8 mouse cellular contexts compared by ENCODE assay signal in genomic region chr11:69765221-69766125, GRCm38 (mm10). TPM values are rescaled to one million over a fixed set of nuclear protein-coding genes. Genes with fewer than 3 reads are reported as not detected.
DNase-seq lines count a peak whose midpoint lies in the region; ATAC-seq and TF ChIP-seq lines count a peak whose summit lies in the region.

TSS of gene Zbtb4 (plus strand) at chr11:69765912.

- TF ChIP-seq POLR2A in bone marrow macrophage, adult 2 months (IDR thresholded peaks at IDR 0.05; ENCODE audit: borderline replicate concordance, low read depth, low read length) = no peak

- no peak for TF ChIP-seq CTCF in bone marrow macrophage, adult 2 months (IDR thresholded peaks at IDR 0.05; ENCODE audit: low read depth, low read length)
- TF ChIP-seq CTCF in lung, postnatal 0 days (IDR thresholded peaks at IDR 0.05) = no peak

- no peak for TF ChIP-seq EP300 in lung, postnatal 0 days (IDR thresholded peaks at IDR 0.05)

- H3K27me3 ChIP-seq in forebrain, embryonic 14.5 days (replicated peaks; ENCODE audit: control insufficient read depth, insufficient read depth, low read length) = no peaks in the 10 kb centered on the region
- no peaks in the 10 kb centered on the region for H3K27me3 ChIP-seq in lung, postnatal 0 days (replicated peaks; ENCODE audit: insufficient read depth, low read length)

- H3K9me3 ChIP-seq in forebrain, embryonic 14.5 days (replicated peaks; ENCODE audit: control insufficient read depth, low read length) = no peaks in the 10 kb centered on the region
- no peaks in the 10 kb centered on the region for H3K9me3 ChIP-seq in lung, postnatal 0 days (ENCODE audit: low read length)

- H3K4me3 ChIP-seq in bone marrow macrophage, adult 2 months (ENCODE audit: insufficient read depth, low read length) = peak within 1 kb of the TSS; percentile 81
- peak within 1 kb of the TSS; percentile 78 for H3K4me3 ChIP-seq in forebrain, embryonic 14.5 days (ENCODE audit: low read depth, low read length)
- H3K4me3 ChIP-seq in lung, postnatal 0 days (ENCODE audit: low read depth, low read length) = peak within 1 kb of the TSS; percentile 97

- peak within 1 kb of the TSS; percentile 52 for H3K4me2 ChIP-seq in forebrain, embryonic 14.5 days (ENCODE audit: low read length)
- H3K4me2 ChIP-seq in lung, postnatal 0 days (replicated peaks; ENCODE audit: low read depth, low read length) = peak within 1 kb of the TSS; percentile 57

- no peaks in the 10 kb centered on the region for H3K36me3 ChIP-seq in forebrain, embryonic 14.5 days (ENCODE audit: control insufficient read depth, insufficient read depth, low read length)
- no peaks in the 10 kb centered on the region for H3K36me3 ChIP-seq in lung, postnatal 0 days (ENCODE audit: insufficient read depth, low read length)

- peak; percentile 32; the same call in 1 of the 2 replicates for ATAC-seq in frontal cortex, adult (ENCODE audit: low TSS enrichment)
- peak; percentile 71 for ATAC-seq in forebrain, embryonic 14.5 days
- ATAC-seq in lung, postnatal 0 days = peak; percentile 75

- H3K4me1 ChIP-seq in bone marrow macrophage, adult 2 months (ENCODE audit: control insufficient read depth, insufficient read depth, low read length) = peaks cover 24% of the 10 kb centered on the region
- H3K4me1 ChIP-seq in forebrain, embryonic 14.5 days (ENCODE audit: control insufficient read depth, insufficient read depth, low read length) = peaks cover 10% of the 10 kb centered on the region; the same call in 1 of the 2 replicates
- peaks cover 13% of the 10 kb centered on the region; the same call in 1 of the 2 replicates for H3K4me1 ChIP-seq in lung, postnatal 0 days (ENCODE audit: insufficient read depth, low read depth, low read length)

- no peak for DNase-seq in frontal cortex, postnatal 14 days (ENCODE audit: low spot score in 2 of 2)
- peak; percentile 24 for DNase-seq in forebrain, embryonic 14.5 days (ENCODE audit: low spot score)
- peak; percentile 61 for DNase-seq in heart, postnatal 4 days
- DNase-seq in layer of hippocampus, postnatal 10 days (ENCODE audit: low spot score in 2 of 2) = peak; percentile 35 to 58
- DNase-seq in lung, postnatal 0 days (ENCODE audit: low spot score) = peak; percentile 56
- peak; percentile 39 for DNase-seq in right cerebral cortex, postnatal 14 days

- WGBS in forebrain, embryonic 14.5 days = 23% methylated on average over 36 of the region's 55 CpGs
- WGBS in lung, postnatal 0 days = 26% methylated on average over 23 of the region's 55 CpGs

- peak within 1 kb of the TSS; percentile 43 for H3K27ac ChIP-seq in bone marrow macrophage, adult 2 months (ENCODE audit: insufficient read depth, low read depth, low read length)
- peak within 1 kb of the TSS; percentile 85 for H3K27ac ChIP-seq in forebrain, embryonic 14.5 days (ENCODE audit: low read depth, low read length)
- peak within 1 kb of the TSS; percentile 99 for H3K27ac ChIP-seq in lung, postnatal 0 days (ENCODE audit: low read length)

- peak within 1 kb of the TSS; percentile 95 for H3K9ac ChIP-seq in forebrain, embryonic 14.5 days (ENCODE audit: low read length)
- H3K9ac ChIP-seq in lung, postnatal 0 days (replicated peaks; ENCODE audit: low read depth) = peak within 1 kb of the TSS; percentile 99

RNA-seq across cellular contexts. Expression of gene Zbtb4, which starts in this region (rescaled TPM):
- polyA plus RNA-seq in bone marrow macrophage, adult 2 months (2012; ENCODE audit: insufficient read depth, insufficient read length, missing spikeins) = 28.8 and 38.2 TPM in 2 replicates
- polyA plus RNA-seq in forebrain, embryonic 14.5 days (2014; fragmentation: Nextera tagmentation; extraction: Ambion mirVana) = 2.1 and 2.8 TPM in 2 replicates
- total RNA-seq in heart, postnatal 4 days (2021) = 10 to 100 TPM; 34.1 to 36.8 TPM
- total RNA-seq in layer of hippocampus, postnatal 10 days (2021) = 10 to 100 TPM; 69.7 to 72.8 TPM
- polyA plus RNA-seq in lung, postnatal 0 days (2015; fragmentation: Nextera tagmentation; extraction: Ambion mirVana) = 6.6 and 7.6 TPM in 2 replicates

Comparison
In these comparisons a context has a peak if more than half of its experiments do, and no peak if none do; other contexts are left out.
1. DNase-seq: peak in forebrain, embryonic 14.5 days (single experiment), heart, postnatal 4 days (single experiment), layer of hippocampus, postnatal 10 days (2 of 2), lung, postnatal 0 days (single experiment) and right cerebral cortex, postnatal 14 days (single experiment); none in frontal cortex, postnatal 14 days (0 of 2).
2. H3K27ac ChIP-seq: peak in every context shown above with its lines; median percentile 99 in lung, postnatal 0 days; 85 in forebrain, embryonic 14.5 days; 43 in bone marrow macrophage, adult 2 months.
3. Peak in every context shown above with its lines, with median percentiles within 50 percentile points of each other: ATAC-seq and H3K4me3 ChIP-seq.